Comparison of ENCODE assay signal across 20 mouse cellular contexts in the genomic region with DNA sequence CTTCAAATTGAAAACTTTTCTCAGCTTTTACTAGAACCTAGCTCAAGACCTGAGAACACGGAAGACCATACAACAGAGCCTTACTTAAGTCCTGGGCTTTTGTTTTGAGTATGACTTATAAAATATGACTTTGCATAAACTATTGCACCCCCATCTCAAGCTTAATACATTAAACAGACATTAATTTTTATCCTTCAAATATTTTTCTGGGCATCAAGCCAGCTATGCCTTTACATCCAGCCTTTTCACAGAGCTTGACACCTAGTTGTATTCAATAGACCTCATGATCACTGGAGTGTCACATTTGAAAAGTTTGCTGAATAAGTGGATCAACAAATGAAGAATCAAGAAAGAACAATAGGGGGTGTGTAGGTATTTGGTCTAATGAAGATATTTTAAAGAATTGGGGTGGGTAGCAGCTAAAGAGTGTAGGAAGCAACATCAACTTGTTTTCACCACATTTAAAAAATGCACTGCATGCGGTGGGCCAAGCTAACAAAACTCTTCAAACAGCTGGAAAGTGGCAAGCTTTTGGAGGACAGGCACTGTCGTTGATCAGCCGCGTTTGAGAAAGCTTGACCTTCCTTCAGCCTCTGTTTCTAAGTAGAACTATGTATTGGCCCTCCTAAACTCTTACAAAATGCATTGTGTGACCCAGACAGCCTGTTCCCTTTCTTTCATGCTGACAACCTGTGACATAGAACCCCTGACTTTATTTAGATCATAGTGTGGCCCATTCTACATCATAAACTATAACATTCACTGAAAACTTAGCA.
"Had no signal": no experiment of that assay in that cellular context is flagged by ENCODE, and none has a peak within 500 bp of the region (broad histone marks: within the 10 kb centered on the region; RNA-seq: fewer than 3 reads in every experiment).

No protein-coding gene starts in this region.

- H3K4me1 ChIP-seq: limb, embryonic 15.5 days; liver, embryonic 12.5 days; midbrain, embryonic 10.5 days; midbrain, embryonic 13.5 days; midbrain, embryonic 15.5 days; neural tube, embryonic 13.5 days; neural tube, embryonic 15.5 days; stomach, embryonic 15.5 days had no signal

- H3K4me2 ChIP-seq: limb, embryonic 15.5 days; liver, embryonic 12.5 days; midbrain, embryonic 13.5 days; midbrain, embryonic 15.5 days; neural tube, embryonic 13.5 days; neural tube, embryonic 15.5 days; stomach, embryonic 15.5 days had no signal

- H3K4me3 ChIP-seq: limb, embryonic 15.5 days; liver, embryonic 12.5 days; midbrain, embryonic 10.5 days; midbrain, embryonic 13.5 days; midbrain, embryonic 15.5 days; myocyte; neural tube, embryonic 13.5 days; neural tube, embryonic 15.5 days; stomach, embryonic 15.5 days had no signal

- ATAC-seq: liver, embryonic 12.5 days; midbrain, embryonic 13.5 days; midbrain, embryonic 15.5 days had no signal

- H3K36me3 ChIP-seq: limb, embryonic 15.5 days; liver, embryonic 12.5 days; midbrain, embryonic 10.5 days; midbrain, embryonic 13.5 days; midbrain, embryonic 15.5 days; neural tube, embryonic 13.5 days; neural tube, embryonic 15.5 days; stomach, embryonic 15.5 days had no signal

- DNase-seq: lung, adult 18-20 months; lung, postnatal 4 days; retina, postnatal 1 day; right cerebral cortex, adult 18-20 months; right cerebral cortex, postnatal 25 days; right cerebral cortex, postnatal 4 days; spleen, adult 18-20 months; thymus, adult 18-20 months; thymus, postnatal 14 days; thymus, postnatal 36 days had no signal

- H3K27me3 ChIP-seq: limb, embryonic 15.5 days; liver, embryonic 12.5 days; midbrain, embryonic 13.5 days; midbrain, embryonic 15.5 days; neural tube, embryonic 13.5 days; neural tube, embryonic 15.5 days; stomach, embryonic 15.5 days had no signal

- H3K9ac ChIP-seq: limb, embryonic 15.5 days; liver, embryonic 12.5 days; liver, embryonic 14.5 days; midbrain, embryonic 13.5 days; midbrain, embryonic 15.5 days; neural tube, embryonic 13.5 days; neural tube, embryonic 15.5 days; stomach, embryonic 15.5 days had no signal

- H3K9me3 ChIP-seq: limb, embryonic 15.5 days; liver, embryonic 12.5 days; midbrain, embryonic 10.5 days; midbrain, embryonic 13.5 days; midbrain, embryonic 15.5 days; neural tube, embryonic 13.5 days; neural tube, embryonic 15.5 days; stomach, embryonic 15.5 days had no signal

- H3K27ac ChIP-seq: limb, embryonic 15.5 days; liver, embryonic 12.5 days; liver, embryonic 14.5 days; midbrain, embryonic 10.5 days; midbrain, embryonic 13.5 days; midbrain, embryonic 15.5 days; neural tube, embryonic 13.5 days; neural tube, embryonic 15.5 days; stomach, embryonic 15.5 days had no signal
